Mouse (Mus musculus): ENCODE data around the gene Mapkapk3. TPM values are rescaled to one million over a fixed set of nuclear protein-coding genes. Genes with fewer than 3 reads are reported as not detected.
"Not testable (repeated sequence)": the region's sequence is repeated elsewhere in the genome, so short reads cannot be mapped to it uniquely, and the experiment has no call there.

The Mapkapk3 gene
- total RNA-seq, 4 experiments from 2014 or later = 27.2 to 38.4 (median 32.0) TPM

- peak; percentile 71 for DNase-seq (ENCODE audit: low spot score)
Observed at GRCm38 (mm10) chr9:107307886-107308285, 18.2 kb upstream of the Mapkapk3 start.

GRCm38 (mm10) chr9:107307099-107307872 lies 17.6 kb upstream of the Mapkapk3 start:
- DNase-seq (ENCODE audit: low spot score) = no peak

GRCm38 (mm10) chr9:107306673-107307072 lies 17.0 kb upstream of the Mapkapk3 start:
- not testable (repeated sequence) for DNase-seq (ENCODE audit: low spot score)

GRCm38 (mm10) chr9:107305601-107306542 lies 16.2 kb upstream of the Mapkapk3 start:
- no peak for DNase-seq (ENCODE audit: low spot score)

- DNase-seq (ENCODE audit: low spot score) = no peak
Observed at GRCm38 (mm10) chr9:107305012-107305411, 15.3 kb upstream of the Mapkapk3 start.

GRCm38 (mm10) chr9:107304383-107304782 lies 14.7 kb upstream of the Mapkapk3 start:
- no peak for DNase-seq (ENCODE audit: low spot score)

GRCm38 (mm10) chr9:107303900-107304299 lies 14.2 kb upstream of the Mapkapk3 start:
- no peak for DNase-seq (ENCODE audit: low spot score)

- no peak for DNase-seq (ENCODE audit: low spot score)
Observed at GRCm38 (mm10) chr9:107303121-107303820, 13.6 kb upstream of the Mapkapk3 start.

GRCm38 (mm10) chr9:107302592-107302991 lies 12.9 kb upstream of the Mapkapk3 start:
- DNase-seq (ENCODE audit: low spot score) = no peak

GRCm38 (mm10) chr9:107301554-107302331 lies 12.1 kb upstream of the Mapkapk3 start:
- no peak for DNase-seq (ENCODE audit: low spot score)

GRCm38 (mm10) chr9:107300224-107300973 lies 10.7 kb upstream of the Mapkapk3 start:
- no peak for DNase-seq (ENCODE audit: low spot score)

GRCm38 (mm10) chr9:107299783-107300182 lies 10.1 kb upstream of the Mapkapk3 start:
- no peak for DNase-seq (ENCODE audit: low spot score)

GRCm38 (mm10) chr9:107298876-107299275 lies 9.2 kb upstream of the Mapkapk3 start:
- DNase-seq (ENCODE audit: low spot score) = no peak

- DNase-seq (ENCODE audit: low spot score) = no peak
Observed at GRCm38 (mm10) chr9:107298059-107298780, 8.5 kb upstream of the Mapkapk3 start.

GRCm38 (mm10) chr9:107297658-107298057 lies 8.0 kb upstream of the Mapkapk3 start:
- no peak for DNase-seq (ENCODE audit: low spot score)

- DNase-seq (ENCODE audit: low spot score) = no peak
Observed at GRCm38 (mm10) chr9:107297059-107297458, 7.4 kb upstream of the Mapkapk3 start.

GRCm38 (mm10) chr9:107296501-107296965 lies 6.9 kb upstream of the Mapkapk3 start:
- DNase-seq (ENCODE audit: low spot score) = peak; percentile 99

- DNase-seq (ENCODE audit: low spot score) = no peak
Observed at GRCm38 (mm10) chr9:107296041-107296440, 6.4 kb upstream of the Mapkapk3 start.

- no peak for DNase-seq (ENCODE audit: low spot score)
Observed at GRCm38 (mm10) chr9:107296016-107296040, 6.2 kb upstream of the Mapkapk3 start, which contains the start of gene Cish. Gene Cish (plus strand): TSS chr9:107296026.

GRCm38 (mm10) chr9:107295616-107296015 lies 5.9 kb upstream of the Mapkapk3 start:
- DNase-seq (ENCODE audit: low spot score) = no peak

All from heart, adult 8-10 months (tissue).